Mouse (Mus musculus) heart, postnatal 25 days (tissue): ENCODE data around the gene Ssr4. TPM values are rescaled to one million over a fixed set of nuclear protein-coding genes. Genes with fewer than 3 reads are reported as not detected.
A peak's percentile ranks its signal among the peaks of the same experiment; 100 is the strongest.

Experiments used
- DNase-seq: peaks from one replicate; pipeline ENCODE4 v3.0.0; 2022; ENCODE audit warnings: low spot score
- intact Hi-C: fragments of 180-260 bp; cut with DNase I; formaldehyde crosslinking; loops from one replicate; pipeline ENCODE4 v1.15.1; 2025
- total RNA-seq, 2 experiments: library from RNA; stranded (reverse); gene quantifications; 2 replicates each; pipeline ENCODE4 v1.2.3; 2021

Gene Ssr4
- total RNA-seq, 2 experiments from 2014 or later = 83.8 to 87.4 TPM

GRCm38 (mm10) chrX:73797511-73797910, 10.7 kb downstream of the Ssr4 start:
- intact Hi-C loops = loop anchor here (5.0 to 10.0 kb wide), 2 partner anchors 100 to 743 kb away; partner anchors contain the start of gene L1cam
- no peak for DNase-seq

- intact Hi-C loops = loop anchor here (2.0 to 10.0 kb wide), 3 partner anchors 99 to 744 kb away; partner anchors contain the start of gene L1cam
- DNase-seq = peak; percentile 34
Measured at GRCm38 (mm10) chrX:73798502-73798901, 11.7 kb downstream of the Ssr4 start.

GRCm38 (mm10) chrX:73805814-73806213, 19.0 kb downstream of the Ssr4 start:
- no peak for DNase-seq
- intact Hi-C loops = no loop called here

DNA sequence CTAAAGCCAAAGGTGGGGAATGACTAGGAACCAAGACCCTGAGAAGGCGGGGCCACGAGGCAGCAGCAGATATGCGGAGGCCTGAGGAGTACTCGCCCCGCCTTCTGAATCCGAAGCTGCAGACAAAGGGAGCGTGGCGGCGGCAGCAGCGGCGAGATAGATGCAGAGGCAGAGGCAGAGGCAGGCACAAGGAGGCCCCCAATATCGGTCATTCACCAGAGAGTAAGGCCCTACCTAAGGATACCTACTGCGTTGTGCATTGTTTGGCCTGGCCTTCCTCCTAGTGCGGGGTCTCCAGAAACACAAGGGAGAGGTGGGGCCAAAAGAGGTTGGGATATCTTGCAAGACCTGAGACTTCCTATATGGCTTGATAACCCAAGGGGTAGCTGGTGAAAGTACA, 28.2 kb downstream of the Ssr4 start:
- intact Hi-C loops = no loop called here
- DNase-seq = no peak

- intact Hi-C loops = no loop called here
Measured at GRCm38 (mm10) chrX:73816596-73817314, 29.9 kb downstream of the Ssr4 start.

DNA sequence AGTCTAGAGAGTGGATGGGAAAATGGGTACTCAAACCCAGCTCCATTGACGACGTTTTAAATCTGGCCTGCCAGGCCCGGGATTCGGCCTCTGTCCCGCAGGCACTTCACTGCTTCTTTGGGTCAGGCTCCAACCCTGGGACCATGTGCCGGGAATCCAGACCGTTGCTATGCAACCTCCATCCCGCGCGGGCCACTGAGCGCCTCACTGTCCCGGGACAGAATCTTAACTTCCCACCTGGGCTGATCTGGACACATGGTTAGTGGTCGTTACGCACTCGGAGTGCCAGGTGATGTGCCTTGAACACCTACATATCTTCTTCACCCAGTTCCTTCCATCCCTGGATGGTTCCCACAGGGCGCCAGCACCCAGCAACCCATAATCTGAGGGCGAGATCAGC, 36.9 kb downstream of the Ssr4 start:
- DNase-seq = no peak
- intact Hi-C loops = no loop called here

More at GRCm38 (mm10) chrX:73816596-73817314, 29.9 kb downstream of the Ssr4 start:
- DNase-seq = no peak

DNA sequence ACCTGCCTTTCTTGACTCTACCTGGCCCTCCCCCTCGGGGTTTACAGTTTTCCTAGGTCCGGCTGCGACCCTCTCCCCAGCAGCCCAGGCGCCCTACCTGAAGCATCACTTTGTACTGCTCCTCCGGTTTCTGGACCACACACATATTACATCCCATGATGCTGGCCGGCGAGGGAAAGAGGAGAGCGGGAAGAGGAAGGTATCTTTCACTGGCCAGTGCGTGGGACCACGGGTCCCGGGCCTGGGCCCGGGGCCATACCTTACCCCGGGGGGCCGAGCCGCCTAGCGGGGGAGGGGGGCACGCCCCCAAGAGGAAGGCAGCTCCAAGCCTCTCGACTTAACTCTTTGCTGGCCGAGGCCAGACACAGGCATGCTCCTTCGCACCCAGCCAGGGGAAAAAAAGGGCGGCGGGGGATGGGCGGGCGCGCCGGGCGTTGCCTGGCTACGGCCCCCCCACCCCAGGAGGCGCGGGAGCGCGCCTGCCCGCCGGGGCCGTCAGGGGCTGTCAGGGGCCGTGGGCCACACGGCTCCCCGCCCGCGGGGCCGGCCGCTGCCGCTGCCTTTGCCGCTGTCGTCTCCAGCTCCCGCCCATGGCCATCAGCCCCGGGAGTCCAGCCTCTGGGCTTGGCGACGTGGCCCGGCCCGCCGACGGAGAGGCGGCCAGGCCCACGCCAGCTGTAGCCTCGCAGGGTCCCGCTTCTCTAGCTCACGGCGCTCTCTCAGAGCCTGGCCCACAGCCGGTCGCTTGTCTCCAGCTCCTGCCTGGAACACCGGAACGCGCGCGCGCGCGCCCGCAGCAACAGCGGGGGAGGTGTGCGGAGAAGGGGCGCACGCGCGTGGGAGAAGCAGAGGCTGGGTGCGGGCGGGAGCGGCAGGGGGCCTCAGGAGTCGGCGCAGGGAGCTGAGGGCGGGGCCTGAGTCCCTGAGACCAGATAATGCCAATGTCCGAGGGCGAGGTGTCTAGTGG, 37.6 kb downstream of the Ssr4 start, which contains the start of gene Pdzd4:
TSS of gene Pdzd4 (minus strand) at position 785 of the 967 bp plus-strand sequence.
- intact Hi-C loops = no loop called here
- no peak for DNase-seq

DNA sequence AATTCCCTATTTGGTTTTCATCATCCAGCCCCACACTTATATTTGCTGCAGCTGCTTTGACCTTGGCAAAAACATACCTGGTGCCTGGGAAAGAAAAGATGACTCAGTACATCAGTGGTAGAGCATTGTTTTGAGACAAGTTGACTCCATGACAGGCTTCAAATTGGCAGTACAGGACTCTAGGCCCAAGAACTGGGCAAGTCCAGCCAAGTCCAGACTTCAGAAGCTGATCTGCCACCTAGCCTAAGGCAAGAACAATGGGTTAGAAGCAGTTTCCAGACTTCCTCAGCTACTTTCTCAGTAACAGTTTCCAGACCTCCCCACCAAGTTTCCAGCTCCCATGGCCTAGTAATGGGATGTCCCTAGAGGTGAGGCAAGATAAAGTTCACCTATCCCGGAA, 48.9 kb downstream of the Ssr4 start:
- intact Hi-C loops = no loop called here

GRCm38 (mm10) chrX:73836691-73837090, 49.9 kb downstream of the Ssr4 start:
- no peak for DNase-seq
- intact Hi-C loops = no loop called here

More for the DNA sequence above, 48.9 kb downstream of the Ssr4 start:
- DNase-seq = no peak

Other genes with a start within 250 kb of the Ssr4 start
- gene Dusp9, start 147.6 kb upstream of the Ssr4 start, total RNA-seq = not detected
- 1 to 10 TPM; 5.0 to 7.6 TPM for gene Pnck, start 126.9 kb upstream of the Ssr4 start, total RNA-seq
- gene Slc6a8, start 113.9 kb upstream of the Ssr4 start, total RNA-seq = 100 to 1,000 TPM; 123 to 125 TPM
- gene Bcap31, start 70.9 kb upstream of the Ssr4 start, total RNA-seq = 10 to 100 TPM; 76.5 to 81.9 TPM
- gene Abcd1, start 70.4 kb upstream of the Ssr4 start, total RNA-seq = 10 to 100 TPM; 29.1 to 30.6 TPM
- gene Plxnb3, start 29.9 kb upstream of the Ssr4 start, total RNA-seq = 1 to 10 TPM; 1.6 to 1.7 TPM
- gene Srpk3, start 12.6 kb upstream of the Ssr4 start, total RNA-seq = 10 to 100 TPM; 29.5 to 32.8 TPM
- 100 to 1,000 TPM; 607 to 615 TPM for gene Idh3g, start 131 bp upstream of the Ssr4 start, total RNA-seq
- 1 to 10 TPM; 1.7 to 1.8 TPM for gene Pdzd4, start 37.9 kb downstream of the Ssr4 start, total RNA-seq
- gene Avpr2, start 105.1 kb downstream of the Ssr4 start, total RNA-seq = not detected
- gene L1cam, start 109.1 kb downstream of the Ssr4 start, total RNA-seq = 1 to 10 TPM; 2.2 to 2.3 TPM
- gene Arhgap4, start 134.8 kb downstream of the Ssr4 start, total RNA-seq = 1 to 10 TPM; 1.5 to 1.8 TPM
- 10 to 100 TPM; 61.5 to 69.3 TPM for gene Naa10, start 134.9 kb downstream of the Ssr4 start, total RNA-seq
- 1 to 10 TPM; 5.8 to 6.2 TPM for gene Renbp, start 143.8 kb downstream of the Ssr4 start, total RNA-seq
- 10 to 100 TPM; 39.3 to 41.8 TPM for gene Hcfc1, start 179.3 kb downstream of the Ssr4 start, total RNA-seq
- gene Irak1, start 236.9 kb downstream of the Ssr4 start, total RNA-seq = 10 to 100 TPM; 58.1 to 60.1 TPM